Mouse (Mus musculus) gastrocnemius, adult 2 months (tissue): ENCODE data around the gene S1pr3. TPM values are rescaled to one million over a fixed set of nuclear protein-coding genes. Genes with fewer than 3 reads are reported as not detected.

Source experiments
- DNase-seq: peaks from one replicate; pipeline ENCODE4 v3.0.0; 2022
- H3K27ac ChIP-seq: fragments of 200-600 bp; 2 replicates; pipeline ENCODE4 v1.8.1; 2022; ENCODE audit warnings: mild to moderate bottlenecking
- H3K4me3 ChIP-seq: fragments of 200-600 bp; 2 replicates; pipeline ENCODE4 v1.8.1; 2022; ENCODE audit warnings: mild to moderate bottlenecking, moderate library complexity
- CTCF ChIP-seq: fragments of 200-600 bp; IDR thresholded peaks from 2 replicates; pipeline ENCODE4 v1.8.1; 2022; ENCODE audit warnings: antibody characterized with exemption, mild to moderate bottlenecking, moderate library complexity
- intact Hi-C: fragments of 180-260 bp; cut with DNase I; formaldehyde crosslinking; loops from one replicate; pipeline ENCODE4 v1.15.1; 2025
- long read RNA-seq, 2 experiments: library from polyadenylated mRNA; stranded (forward); transcript quantifications; one replicate each; pipeline ENCODE4 v2.0.0; 2021
- total RNA-seq, 2 experiments: library from RNA; stranded (reverse); gene quantifications; 2 replicates each; pipeline ENCODE4 v1.2.3; 2021

S1pr3 gene
- 1 to 10 TPM; 3.3 to 4.4 TPM for total RNA-seq
- long read RNA-seq, experiment 1, full-length matches to known transcripts: 8 of 8 reads
- long read RNA-seq, experiment 1, partial matches to known transcripts: 0 of 8 reads
- long read RNA-seq, experiment 1, other reads (novel, unspliced or antisense): 0 of 8 reads
- long read RNA-seq, experiment 2, full-length matches to known transcripts: 12 of 13 reads
- long read RNA-seq, experiment 2, partial matches to known transcripts: 0 of 13 reads
- long read RNA-seq, experiment 2, other reads (novel, unspliced or antisense): 1 of 13 reads

DNA sequence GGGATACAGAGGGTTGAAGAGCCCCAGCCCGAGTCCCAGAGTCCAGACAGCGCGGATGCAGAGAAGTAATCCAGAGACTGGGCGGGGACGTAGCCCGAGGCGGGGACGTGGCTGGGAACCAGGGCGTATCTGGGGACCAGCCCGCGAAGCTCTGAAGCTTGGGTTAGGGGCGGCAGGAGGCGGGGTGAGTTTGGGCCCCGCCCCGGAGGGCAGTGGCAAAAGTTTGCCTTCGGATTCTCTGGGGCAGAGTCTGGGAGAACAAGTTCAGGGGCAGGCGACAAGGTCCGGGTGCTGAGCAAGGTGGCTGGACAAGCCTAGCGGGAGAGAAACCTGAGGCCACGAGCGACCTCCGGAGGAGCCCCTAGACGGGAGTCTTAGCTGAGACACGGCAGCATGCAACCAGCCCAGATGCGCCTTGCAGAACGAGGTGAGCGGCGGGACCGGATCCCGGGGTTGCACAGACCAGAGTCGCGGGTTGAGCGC lies at the start of gene S1pr3:
S1pr3 (plus strand) TSS at position 121 of the 483 bp plus-strand sequence.
- H3K27ac ChIP-seq: peak within 1 kb of the TSS; percentile 77
- DNase-seq: peak; percentile 77
- TF ChIP-seq CTCF: peak; percentile 7; the same call in 1 of the 2 replicates
- H3K4me3 ChIP-seq: peak within 1 kb of the TSS; percentile 66
- intact Hi-C loops: no loop called here

DNA sequence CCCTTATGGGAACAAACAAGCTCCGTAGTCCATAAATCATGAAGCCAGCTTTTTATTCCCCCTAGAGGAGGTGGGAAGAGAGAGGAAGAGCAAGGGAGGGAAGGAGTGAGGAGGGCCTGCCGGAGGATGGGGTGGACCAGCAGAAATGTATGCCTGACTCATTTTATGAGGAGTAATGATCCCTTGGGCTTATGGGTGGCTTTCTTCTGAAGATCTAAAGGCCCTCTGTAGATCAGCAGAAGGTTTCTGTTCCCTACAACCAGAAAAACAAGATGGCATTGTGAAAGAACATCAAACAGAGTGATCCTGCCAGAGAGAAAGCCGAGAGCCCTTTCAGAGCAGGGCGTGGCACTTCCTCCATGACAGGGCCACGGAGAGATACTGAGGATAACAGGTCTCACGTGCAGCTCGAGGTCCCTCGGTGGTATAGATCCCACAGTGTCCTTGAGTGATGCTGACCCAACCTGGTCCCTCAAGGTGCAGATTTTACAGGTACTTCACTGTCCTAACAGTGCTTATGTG lies 47.9 kb upstream of the S1pr3 start:
- intact Hi-C loops: no loop called here
- Histone ChIP-seq H3K27ac (no peak overlapping the region), H3K4me3 (no peak overlapping the region)
- no peak for TF ChIP-seq CTCF
- DNase-seq: no peak

- Histone ChIP-seq H3K27ac (no peak overlapping the region), H3K4me3 (no peak overlapping the region)
- intact Hi-C loops: no loop called here
- DNase-seq: no peak
- TF ChIP-seq CTCF: no peak
Measured at GRCm38 (mm10) chr13:51363390-51363789, 45.0 kb upstream of the S1pr3 start.

GRCm38 (mm10) chr13:51363985-51364384 lies 44.5 kb upstream of the S1pr3 start:
- no peak for DNase-seq
- no peak overlapping the region for H3K27ac ChIP-seq

GRCm38 (mm10) chr13:51365191-51365590 lies 43.2 kb upstream of the S1pr3 start:
- no peak for DNase-seq
- H3K27ac ChIP-seq: no peak overlapping the region
- no peak overlapping the region for H3K4me3 ChIP-seq
- no peak for TF ChIP-seq CTCF
- intact Hi-C loops: no loop called here

More at GRCm38 (mm10) chr13:51363985-51364384, 44.5 kb upstream of the S1pr3 start:
- H3K4me3 ChIP-seq: no peak overlapping the region
- intact Hi-C loops: no loop called here
- no peak for TF ChIP-seq CTCF

DNA sequence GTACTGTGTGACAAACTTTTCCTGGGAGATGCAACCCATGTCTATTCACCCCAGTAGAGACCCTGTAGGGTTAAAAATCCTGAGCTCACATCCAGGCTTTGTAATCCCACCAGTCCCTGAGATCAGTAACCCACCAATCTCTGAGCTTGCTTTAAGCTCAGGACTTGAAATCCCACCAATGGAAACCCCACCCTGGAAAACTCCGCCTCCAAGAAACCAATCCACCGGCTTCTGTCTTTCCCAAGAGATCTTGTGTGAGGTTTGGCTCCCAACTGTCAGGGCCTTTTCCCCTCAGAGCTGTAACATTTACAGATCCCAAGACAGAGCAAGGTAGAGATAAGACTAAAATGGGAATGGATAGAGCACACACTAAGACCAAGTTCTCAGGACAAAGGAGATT lies 40.1 kb upstream of the S1pr3 start:
- TF ChIP-seq CTCF: no peak
- intact Hi-C loops: no loop called here
- H3K4me3 ChIP-seq: no peak overlapping the region
- no peak overlapping the region for H3K27ac ChIP-seq
- no peak for DNase-seq

- DNase-seq: no peak
- intact Hi-C loops: no loop called here
- Histone ChIP-seq H3K27ac (no peak overlapping the region), H3K4me3 (no peak overlapping the region)
- no peak for TF ChIP-seq CTCF
Measured at GRCm38 (mm10) chr13:51369354-51369753, 39.1 kb upstream of the S1pr3 start.

DNA sequence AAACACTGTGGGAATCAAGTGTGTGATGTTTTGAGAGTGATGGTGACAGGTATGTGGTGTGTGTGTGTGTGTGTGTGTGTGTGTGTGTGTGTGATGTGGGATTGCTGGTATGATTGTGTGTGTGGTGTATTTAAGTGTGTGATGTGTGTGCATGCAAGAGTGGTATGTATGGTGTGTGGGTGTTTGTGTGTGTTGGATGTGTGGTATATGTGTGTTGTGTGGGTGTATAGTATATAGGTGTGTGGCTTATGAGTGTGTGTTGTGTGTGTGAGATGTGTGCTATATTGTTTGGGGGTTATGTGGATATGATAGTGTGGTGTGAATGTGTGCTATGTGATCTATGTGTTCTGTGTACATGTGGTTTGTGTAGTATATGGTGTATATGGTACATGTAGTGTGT lies 35.4 kb upstream of the S1pr3 start:
- no peak for TF ChIP-seq CTCF
- intact Hi-C loops: no loop called here
- Histone ChIP-seq H3K27ac (no peak overlapping the region), H3K4me3 (no peak overlapping the region)
- DNase-seq: no peak

- intact Hi-C loops: no loop called here
- TF ChIP-seq CTCF: no peak
- peak; percentile 70 for DNase-seq
- Histone ChIP-seq H3K27ac (peak overlapping the region; percentile 58), H3K4me3 (peak overlapping the region; percentile 29)
Measured at GRCm38 (mm10) chr13:51374026-51374807, 34.2 kb upstream of the S1pr3 start.

- DNase-seq: no peak
- intact Hi-C loops: no loop called here
- Histone ChIP-seq H3K4me3 (no peak overlapping the region), H3K27ac (no peak overlapping the region)
- TF ChIP-seq CTCF: no peak
Measured at GRCm38 (mm10) chr13:51378126-51378525, 30.3 kb upstream of the S1pr3 start.

GRCm38 (mm10) chr13:51379596-51379995 lies 28.8 kb upstream of the S1pr3 start:
- no peak overlapping the region for H3K27ac ChIP-seq
- TF ChIP-seq CTCF: no peak
- H3K4me3 ChIP-seq: no peak overlapping the region
- intact Hi-C loops: no loop called here
- DNase-seq: no peak

DNA sequence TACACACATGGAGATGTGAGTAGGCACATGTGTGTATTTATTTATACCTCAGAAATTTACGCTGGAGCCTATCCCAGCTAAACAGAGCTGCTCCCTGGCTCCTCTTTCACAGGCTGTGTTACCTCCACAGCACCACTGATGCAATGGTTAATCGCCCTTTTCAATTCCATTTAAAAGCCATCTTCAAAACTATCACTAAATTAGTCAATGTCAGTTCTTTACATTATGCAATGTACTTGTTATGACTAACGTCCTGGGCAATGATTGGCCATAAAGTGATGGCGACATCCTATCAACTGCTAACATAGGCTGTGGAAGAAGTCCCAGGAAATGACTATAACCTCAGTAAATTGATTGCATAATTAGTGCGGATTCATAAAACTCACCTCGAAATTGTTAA lies 26.9 kb upstream of the S1pr3 start:
- Histone ChIP-seq H3K4me3 (no peak overlapping the region), H3K27ac (no peak overlapping the region)
- intact Hi-C loops: no loop called here
- no peak for TF ChIP-seq CTCF
- no peak for DNase-seq

DNA sequence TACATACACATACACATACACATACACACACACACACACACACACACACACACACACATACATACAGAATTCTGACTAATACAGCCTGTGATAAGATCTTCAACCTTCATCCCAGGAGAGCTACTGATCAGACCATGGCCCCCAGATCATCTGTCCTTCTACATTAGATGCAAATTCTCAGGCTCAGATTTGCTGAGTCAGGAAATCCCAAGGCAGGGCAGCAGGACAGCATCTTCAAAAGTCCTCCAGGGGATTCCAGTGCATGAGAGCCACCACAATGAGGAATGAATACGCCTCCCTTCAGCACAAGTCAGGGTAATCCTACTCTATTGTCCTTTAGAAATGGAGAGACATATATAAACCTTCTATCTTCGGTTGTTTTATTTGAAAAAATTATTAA lies 23.5 kb upstream of the S1pr3 start:
- Histone ChIP-seq H3K27ac (no peak overlapping the region), H3K4me3 (no peak overlapping the region)
- intact Hi-C loops: no loop called here
- no peak for TF ChIP-seq CTCF
- no peak for DNase-seq
